Mouse (Mus musculus) lung, embryonic 16.5 days (tissue): ENCODE data around the gene Mt1. TPM values are rescaled to one million over a fixed set of nuclear protein-coding genes. Genes with fewer than 3 reads are reported as not detected.
A peak's percentile ranks its signal among the peaks of the same experiment; 100 is the strongest.

Source experiments
- ATAC-seq: fragments of 200-750 bp; cut with Nextera tagmentation; 2 replicates; pipeline ENCODE4 v1.8.0; 2017; ENCODE audit warnings: low read depth, mild to moderate bottlenecking, moderate library complexity
- H3K27ac ChIP-seq: fragments of 300-500 bp; sonication (generic); 2 replicates; pipeline ENCODE4 v1.5.1; 2014; ENCODE audit warnings: mild to moderate bottlenecking, control low read depth, low read length
- H3K27me3 ChIP-seq: fragments of 300-500 bp; sonication (generic); 2 replicates; pipeline ENCODE4 v1.6.1; 2014; ENCODE audit warnings: low read depth, low read length, mixed read lengths; ENCODE audit not compliant: control insufficient read depth, insufficient read depth
- H3K36me3 ChIP-seq: fragments of 300-500 bp; sonication (generic); 2 replicates; pipeline ENCODE4 v1.6.1; 2014; ENCODE audit warnings: low read length; ENCODE audit not compliant: control insufficient read depth, insufficient read depth
- H3K4me1 ChIP-seq: fragments of 300-500 bp; sonication (generic); replicated peaks from 2 replicates; pipeline ENCODE4 v1.6.1; 2014; ENCODE audit warnings: low read length, mixed read lengths; ENCODE audit not compliant: control insufficient read depth, insufficient read depth
- H3K4me2 ChIP-seq: fragments of 300-500 bp; sonication (generic); 2 replicates; pipeline ENCODE4 v1.6.1; 2014; ENCODE audit warnings: low read depth, low read length, control low read depth
- H3K4me3 ChIP-seq: fragments of 300-500 bp; sonication (generic); 2 replicates; pipeline ENCODE4 v1.5.1; 2014; ENCODE audit warnings: mild to moderate bottlenecking, low read length, control low read depth
- H3K9ac ChIP-seq: fragments of 300-500 bp; sonication (generic); 2 replicates; pipeline ENCODE4 v1.6.1; 2014; ENCODE audit warnings: low read length, control low read depth
- H3K9me3 ChIP-seq: fragments of 300-500 bp; sonication (generic); 2 replicates; pipeline ENCODE4 v1.6.1; 2016; ENCODE audit warnings: low read length; ENCODE audit not compliant: control insufficient read depth
- WGBS: fragments of 180-500 bp; shearing (Covaris S2); extraction: QIAGEN DNeasy Blood & Tissue Kit; methylation state at CpG from one replicate; pipeline ENCODE4 v1.1.7; 2014; 5-methylcytosine and 5-hydroxymethylcytosine counted together
- polyA plus RNA-seq: library from polyadenylated mRNA; unstranded; fragments of >200 nt; fragmentation: Nextera tagmentation; extraction: Ambion mirVana; gene quantifications from 2 replicates; pipeline ENCODE4 v1.2.1, GENCODE M21; 2015

Mt1 gene
- polyA plus RNA-seq, 1 experiment from 2014 or later, result 219 TPM

DNA sequence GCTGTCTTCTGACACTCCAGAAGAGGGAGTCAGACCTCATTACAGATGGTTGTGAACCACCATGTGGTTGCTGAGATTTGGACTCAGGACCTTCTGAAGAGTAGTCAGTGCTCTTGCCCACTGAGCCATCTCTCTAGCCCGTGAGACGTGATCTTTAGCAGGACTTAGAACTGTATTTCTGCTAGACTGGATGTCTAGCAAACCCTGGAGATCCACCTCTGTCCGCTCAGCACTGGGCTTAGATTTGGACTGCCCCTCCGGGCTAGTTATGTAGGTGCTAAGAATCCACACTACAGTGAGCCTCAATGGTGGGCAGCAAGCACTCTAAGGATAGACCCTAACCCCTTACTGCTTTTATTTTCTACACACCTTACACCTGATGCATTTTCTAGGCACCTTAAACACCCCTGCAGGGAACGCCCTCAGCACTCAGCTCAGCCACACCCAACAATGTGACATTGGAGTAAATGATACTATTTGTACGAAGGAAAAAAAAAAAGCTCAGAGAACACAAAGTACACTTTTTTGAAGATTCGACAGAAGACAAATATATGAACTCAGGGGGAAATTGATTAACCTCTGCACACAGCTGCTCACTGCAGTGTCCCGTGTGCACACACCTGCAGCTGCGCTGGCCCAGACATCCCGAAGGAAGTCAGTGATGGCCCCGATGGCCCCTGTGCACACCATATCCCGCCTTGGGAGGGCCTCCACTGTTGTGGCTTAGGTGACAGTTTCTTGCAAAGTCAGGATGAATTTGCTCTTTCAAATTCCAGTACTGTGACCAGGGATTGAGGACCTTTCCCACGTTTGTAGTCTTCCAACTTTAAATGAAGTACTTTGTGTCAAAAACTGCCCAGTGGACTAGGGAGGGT is 3.4 kb downstream of the Mt1 start:
- Histone ChIP-seq H3K4me1 (peaks cover 31% of the 10 kb centered on the region), H3K27ac (peak overlapping the region; percentile 55), H3K9ac (peak overlapping the region; percentile 54), H3K36me3 (no peaks in the 10 kb centered on the region), H3K27me3 (peaks cover 66% of the 10 kb centered on the region), H3K9me3 (no peaks in the 10 kb centered on the region), H3K4me3 (peak overlapping the region; percentile 40), H3K4me2 (peak overlapping the region; percentile 62)
- ATAC-seq, result no peak
- WGBS, result 61% methylated on average over 13 of the region's 13 CpGs

GRCm38 (mm10) chr8:94183117-94183516 is 4.2 kb downstream of the Mt1 start:
- Histone ChIP-seq H3K4me1 (peaks cover 31% of the 10 kb centered on the region), H3K9me3 (no peaks in the 10 kb centered on the region), H3K27ac (peak overlapping the region; percentile 69), H3K9ac (peak overlapping the region; percentile 54), H3K27me3 (peaks cover 68% of the 10 kb centered on the region), H3K4me3 (peak overlapping the region; percentile 40), H3K36me3 (no peaks in the 10 kb centered on the region), H3K4me2 (peak overlapping the region; percentile 62)
- peak; percentile 81 for ATAC-seq
- under 1% methylated on average over 16 of the region's 16 CpGs for WGBS

DNA sequence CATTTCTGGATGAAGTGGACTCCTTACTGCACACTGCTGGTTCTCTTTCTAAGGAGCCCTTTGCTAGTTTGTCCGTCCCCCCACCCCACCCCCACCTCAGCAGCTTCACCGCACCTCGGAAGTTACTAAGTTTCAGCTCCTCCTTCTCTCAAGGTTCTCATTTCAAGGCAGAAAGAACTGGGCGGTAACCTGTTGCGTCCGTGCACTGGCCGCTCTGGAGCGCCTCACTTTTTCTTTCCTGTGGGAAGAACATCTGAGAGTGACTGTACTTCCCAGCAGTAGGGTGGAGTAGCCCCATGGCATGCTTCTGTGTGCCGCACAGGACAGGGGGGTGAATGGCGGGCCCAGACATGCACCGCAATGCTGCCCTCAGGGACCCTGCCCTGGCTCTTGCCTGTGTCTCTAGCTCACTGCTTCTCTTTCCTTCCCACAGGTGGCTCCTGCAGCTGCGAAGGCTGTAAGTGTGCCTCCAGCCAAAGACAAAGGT is 5.5 kb downstream of the Mt1 start:
- no peak overlapping the region for H3K4me3 ChIP-seq
- 20% methylated on average over 12 of the region's 12 CpGs for WGBS
- H3K36me3 ChIP-seq, result no peaks in the 10 kb centered on the region
- peak overlapping the region; percentile 69 for H3K27ac ChIP-seq
- H3K4me2 ChIP-seq, result no peak overlapping the region
- peaks cover 27% of the 10 kb centered on the region for H3K4me1 ChIP-seq
- ATAC-seq, result peak; percentile 21
- H3K27me3 ChIP-seq, result peaks cover 58% of the 10 kb centered on the region
- no peaks in the 10 kb centered on the region for H3K9me3 ChIP-seq
- H3K9ac ChIP-seq, result 0 out of 2 replicates have a peak overlapping the region, but pooled peaks have one; percentile 17

DNA sequence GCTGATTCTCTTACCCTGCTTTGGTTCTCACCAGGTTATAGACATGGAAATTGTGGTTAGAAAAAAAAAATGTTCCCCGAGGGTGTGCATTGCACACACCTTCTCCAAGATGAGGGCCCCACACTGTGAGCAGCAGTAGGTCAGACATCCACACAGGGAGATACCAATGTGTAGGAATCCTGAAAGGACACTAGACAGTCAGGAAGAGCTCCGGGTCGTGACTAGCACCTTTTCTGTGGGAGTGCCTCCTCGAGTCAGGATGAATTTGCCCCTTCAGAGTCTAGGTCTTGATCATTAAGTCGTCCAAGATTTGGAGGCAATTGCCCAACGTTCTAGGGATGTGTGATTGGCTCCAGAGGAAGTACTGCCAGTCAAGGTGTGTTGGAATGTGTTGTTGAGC is 6.9 kb downstream of the Mt1 start:
- 65% methylated on average over 6 of the region's 6 CpGs for WGBS
- H3K4me3 ChIP-seq, result no peak overlapping the region
- H3K4me2 ChIP-seq, result no peak overlapping the region
- peaks cover 46% of the 10 kb centered on the region for H3K27me3 ChIP-seq
- H3K9ac ChIP-seq, result no peak overlapping the region
- H3K4me1 ChIP-seq, result peaks cover 20% of the 10 kb centered on the region
- no peaks in the 10 kb centered on the region for H3K36me3 ChIP-seq
- no peaks in the 10 kb centered on the region for H3K9me3 ChIP-seq
- no peak for ATAC-seq
- H3K27ac ChIP-seq, result no peak overlapping the region

DNA sequence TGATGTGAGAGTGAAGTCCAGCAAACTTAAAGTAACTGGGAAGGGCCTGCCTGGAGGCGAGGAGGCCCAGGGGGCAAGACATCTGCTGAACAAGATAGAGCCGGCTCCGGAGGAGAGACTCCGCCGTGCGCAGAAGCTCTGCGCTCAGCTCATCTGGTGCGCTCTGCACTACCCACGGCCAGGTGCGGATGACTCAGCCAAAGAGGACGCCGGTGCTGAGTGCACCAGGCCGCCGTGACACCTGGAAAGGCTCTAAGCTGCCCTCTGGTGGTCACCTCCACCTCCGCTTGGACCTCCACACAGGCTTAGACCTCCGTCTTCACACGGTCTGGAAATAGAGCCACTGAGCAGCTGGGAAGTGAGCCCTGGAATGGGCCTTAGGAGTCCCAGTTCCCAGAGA is 7.7 kb downstream of the Mt1 start:
- Histone ChIP-seq H3K27ac (no peak overlapping the region), H3K9ac (0 out of 2 replicates have a peak overlapping the region, but pooled peaks have one; percentile 17), H3K4me1 (peaks cover 20% of the 10 kb centered on the region), H3K4me2 (peak overlapping the region; percentile 40), H3K27me3 (peaks cover 46% of the 10 kb centered on the region), H3K36me3 (no peaks in the 10 kb centered on the region), H3K9me3 (no peaks in the 10 kb centered on the region), H3K4me3 (peak overlapping the region; percentile 6; the same call in 1 of the 2 replicates)
- 2% methylated on average over 17 of the region's 17 CpGs for WGBS
- ATAC-seq, result peak; percentile 48

DNA sequence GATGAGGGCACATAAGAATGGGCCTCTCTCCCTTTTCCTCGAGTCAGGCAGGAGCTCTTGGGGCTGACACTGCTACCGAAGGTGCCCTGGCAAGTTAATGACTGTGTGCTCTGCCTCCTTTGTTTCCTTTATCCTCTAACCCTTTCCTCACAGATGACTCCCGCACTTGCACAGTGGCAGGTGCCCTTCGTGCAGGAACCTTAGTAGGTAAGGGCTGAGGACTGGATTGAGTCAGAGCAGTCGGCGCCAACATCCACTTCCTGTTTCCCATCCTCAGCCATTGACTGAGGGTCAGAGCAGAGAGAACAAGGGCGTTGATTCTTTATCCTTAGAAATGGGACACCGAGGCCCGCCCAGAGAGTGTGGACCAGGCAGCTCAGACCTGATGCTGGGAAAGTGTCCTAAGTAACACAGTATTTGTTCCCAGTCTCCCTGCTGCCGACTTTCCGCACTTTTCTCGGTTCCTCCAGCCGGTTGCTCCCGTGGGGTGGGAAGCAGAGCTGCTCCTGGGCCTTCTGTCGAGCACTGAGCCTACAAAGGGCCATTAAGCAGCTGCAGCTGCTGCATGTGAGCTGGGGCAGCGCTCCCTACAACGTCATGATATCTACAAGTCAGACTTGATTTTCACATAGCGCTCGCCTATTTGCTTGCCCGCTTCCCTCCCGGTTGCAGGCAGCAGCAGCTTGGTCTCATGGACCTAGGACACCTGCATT is 8.6 kb downstream of the Mt1 start:
- WGBS, result 38% methylated on average over 21 of the region's 21 CpGs
- peaks cover 42% of the 10 kb centered on the region for H3K27me3 ChIP-seq
- peaks cover 20% of the 10 kb centered on the region for H3K4me1 ChIP-seq
- no peak overlapping the region for H3K4me2 ChIP-seq
- no peaks in the 10 kb centered on the region for H3K36me3 ChIP-seq
- H3K9me3 ChIP-seq, result no peaks in the 10 kb centered on the region
- no peak overlapping the region for H3K9ac ChIP-seq
- no peak for ATAC-seq
- H3K4me3 ChIP-seq, result no peak overlapping the region
- H3K27ac ChIP-seq, result no peak overlapping the region

DNA sequence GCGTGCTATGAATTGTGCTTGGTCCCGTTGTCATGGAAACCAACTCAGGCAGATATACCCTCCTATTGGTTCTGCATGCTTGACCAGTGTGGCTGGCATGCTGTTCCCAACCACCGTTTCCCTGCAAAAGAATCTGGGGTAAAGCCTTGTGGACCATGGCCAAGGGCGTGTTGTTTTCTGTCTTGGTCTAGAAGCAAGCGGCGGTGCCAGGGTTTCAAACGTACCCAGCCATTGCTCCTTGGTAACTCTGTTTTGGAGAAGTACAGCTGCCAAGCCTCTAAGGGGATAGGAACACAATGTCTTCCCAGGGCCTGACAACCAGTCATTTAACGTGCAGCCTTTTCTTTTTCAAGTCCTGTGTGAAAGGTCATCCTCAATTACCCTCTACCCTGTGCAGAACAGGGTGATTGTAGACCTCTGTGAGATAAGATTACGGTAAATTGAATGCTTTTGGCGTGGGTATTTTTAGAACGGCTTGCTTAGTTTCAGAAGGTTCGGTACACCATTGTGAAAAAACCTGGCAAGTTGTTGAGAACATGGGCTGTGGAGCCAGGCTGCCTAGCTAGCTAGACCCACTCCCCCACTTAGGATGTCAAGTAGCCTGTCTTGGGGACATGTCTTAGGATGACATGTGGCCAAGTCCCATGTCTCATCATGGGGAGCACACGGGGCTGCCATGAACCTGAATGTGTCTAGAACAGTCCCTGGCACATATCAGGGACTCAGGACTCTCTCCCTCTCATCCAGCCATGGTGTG is 10.6 kb downstream of the Mt1 start:
- Histone ChIP-seq H3K9me3 (no peaks in the 10 kb centered on the region), H3K27ac (no peak overlapping the region), H3K27me3 (peaks cover 25% of the 10 kb centered on the region), H3K4me1 (peaks cover 9% of the 10 kb centered on the region), H3K4me3 (no peak overlapping the region), H3K4me2 (no peak overlapping the region), H3K9ac (no peak overlapping the region), H3K36me3 (no peaks in the 10 kb centered on the region)
- 58% methylated on average over 13 of the region's 13 CpGs for WGBS
- no peak for ATAC-seq

DNA sequence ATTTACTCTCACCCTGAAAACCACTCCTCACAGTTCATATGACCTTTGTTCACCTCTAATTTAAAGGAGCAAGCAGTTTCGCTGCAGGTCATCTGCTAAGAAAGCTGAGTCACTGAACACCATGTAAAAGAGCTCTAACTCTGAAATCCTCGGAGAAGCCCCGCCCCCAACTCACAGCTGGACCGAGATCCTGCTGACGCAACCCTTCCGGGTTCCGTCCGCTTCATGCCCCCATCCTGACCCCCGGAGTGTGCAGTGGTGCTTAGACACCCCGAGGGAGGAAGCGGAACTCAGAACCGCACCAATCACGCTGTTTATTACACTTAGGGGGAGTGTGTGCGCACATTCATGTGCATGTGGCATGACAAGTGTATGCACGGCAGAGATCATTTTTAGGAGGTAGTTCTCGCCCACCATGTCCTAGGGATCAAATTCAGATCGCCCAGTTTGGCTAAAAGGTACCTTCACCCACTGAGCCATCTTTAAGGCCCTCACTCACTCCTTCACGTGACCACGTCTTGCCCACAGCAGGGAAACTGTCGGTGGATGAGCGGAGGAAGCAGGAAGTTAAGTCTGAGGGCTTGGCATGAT is 12.3 kb downstream of the Mt1 start:
- no peaks in the 10 kb centered on the region for H3K9me3 ChIP-seq
- peaks cover 12% of the 10 kb centered on the region for H3K27me3 ChIP-seq
- peak; percentile 71 for ATAC-seq
- peak overlapping the region; percentile 16; the same call in 1 of the 2 replicates for H3K9ac ChIP-seq
- WGBS, result 18% methylated on average over 21 of the region's 21 CpGs
- peaks cover 6% of the 10 kb centered on the region for H3K4me1 ChIP-seq
- H3K27ac ChIP-seq, result no peak overlapping the region
- peak overlapping the region; percentile 32 for H3K4me3 ChIP-seq
- peak overlapping the region; percentile 59 for H3K4me2 ChIP-seq
- H3K36me3 ChIP-seq, result no peaks in the 10 kb centered on the region
